Mouse (Mus musculus): ENCODE results near the gene Ovca2. TPM values are rescaled to one million over a fixed set of nuclear protein-coding genes. Genes with fewer than 3 reads are reported as not detected.

The Ovca2 gene
- total RNA-seq, 2 experiments from 2014 or later = 1.9 to 5.7 TPM

GRCm38 (mm10) chr11:75172151-75173094, 6.2 kb downstream of the Ovca2 start:
- ATAC-seq (replicated peaks; ENCODE audit: low FRiP score, poor library complexity, severe bottlenecking) = no peak

- no peak for ATAC-seq (replicated peaks; ENCODE audit: low FRiP score, poor library complexity, severe bottlenecking)
These were observed 7.3 kb downstream of the Ovca2 start for GRCm38 (mm10) chr11:75171186-75171865.

GRCm38 (mm10) chr11:75170136-75170751, 8.4 kb downstream of the Ovca2 start:
- peak; percentile 51 for ATAC-seq (replicated peaks; ENCODE audit: low FRiP score, poor library complexity, severe bottlenecking)

DNA sequence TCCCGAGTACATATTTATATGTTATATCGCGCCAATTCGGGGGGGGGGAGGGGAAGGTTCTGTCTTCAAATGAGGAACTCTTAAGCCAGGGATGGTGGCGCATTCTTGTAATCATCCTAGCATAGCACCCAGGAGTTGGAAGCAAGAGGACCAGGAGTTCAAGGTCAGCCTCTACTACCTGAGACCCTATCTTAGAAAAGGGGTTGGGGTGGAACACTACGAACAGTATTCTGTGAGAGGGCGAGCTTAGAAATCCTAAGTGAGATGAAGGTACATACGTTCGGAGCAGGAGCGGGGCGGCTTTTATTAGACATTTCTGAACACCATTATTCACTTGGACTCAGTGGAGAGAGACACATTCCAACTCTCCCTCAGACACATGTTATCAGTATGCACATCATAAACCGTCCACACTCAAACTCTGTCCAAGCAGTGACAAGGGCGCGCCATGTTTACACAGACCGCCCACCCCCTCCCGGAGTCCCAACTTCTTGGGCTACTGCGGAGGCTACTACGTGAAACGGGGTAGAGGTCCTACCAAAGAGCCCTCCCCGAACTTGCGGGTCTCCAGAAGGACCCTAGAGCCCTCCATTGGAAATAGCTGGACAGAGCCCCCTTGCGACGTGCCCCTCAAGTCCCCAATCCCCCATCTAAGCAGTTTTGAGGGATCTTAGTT, 9.1 kb downstream of the Ovca2 start, which contains the start of gene Hic1:
Gene Hic1, minus strand, starts transcription at position 115 of the 676 bp plus-strand sequence.
- no peak for ATAC-seq (replicated peaks; ENCODE audit: low FRiP score, poor library complexity, severe bottlenecking)

DNA sequence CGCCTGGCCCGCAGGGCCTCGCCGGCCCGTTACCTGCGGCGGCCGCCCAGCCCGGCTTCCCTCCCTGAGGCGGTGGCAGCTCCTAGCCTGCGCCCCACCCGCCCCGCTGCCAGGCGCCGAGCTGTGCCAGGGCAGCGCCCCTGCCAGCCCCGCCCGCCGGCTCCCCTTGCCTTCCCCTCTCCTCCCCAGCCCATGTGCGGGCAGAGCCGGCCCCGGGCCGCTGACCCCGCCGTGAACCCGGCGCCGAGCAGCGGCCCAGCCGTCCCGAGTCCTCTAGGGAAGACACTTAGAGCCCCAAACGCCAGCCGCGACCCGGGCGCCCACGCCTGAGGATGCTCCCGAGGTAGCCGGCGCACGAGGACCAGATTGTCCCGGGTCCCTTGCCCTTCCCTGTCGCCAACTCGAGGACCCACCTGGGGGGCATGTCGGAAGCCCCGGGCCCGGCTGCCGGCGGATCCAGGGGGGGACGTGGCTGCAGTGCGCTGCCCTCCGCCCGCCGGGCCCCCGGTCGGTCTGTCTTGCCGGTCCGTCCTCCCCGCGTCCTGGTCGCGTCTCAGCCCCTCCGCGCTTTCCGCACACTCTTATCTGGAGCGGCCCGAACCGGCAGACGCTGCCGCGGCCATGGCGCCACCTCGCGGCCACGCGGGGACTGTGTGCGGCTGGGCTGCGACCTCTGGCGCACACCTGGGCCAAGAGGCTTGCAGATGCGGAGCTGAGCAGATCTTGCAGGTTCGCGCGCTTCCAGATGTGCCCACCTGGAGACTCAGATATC, 9.9 kb downstream of the Ovca2 start:
- no peak for ATAC-seq (replicated peaks; ENCODE audit: low FRiP score, poor library complexity, severe bottlenecking)

DNA sequence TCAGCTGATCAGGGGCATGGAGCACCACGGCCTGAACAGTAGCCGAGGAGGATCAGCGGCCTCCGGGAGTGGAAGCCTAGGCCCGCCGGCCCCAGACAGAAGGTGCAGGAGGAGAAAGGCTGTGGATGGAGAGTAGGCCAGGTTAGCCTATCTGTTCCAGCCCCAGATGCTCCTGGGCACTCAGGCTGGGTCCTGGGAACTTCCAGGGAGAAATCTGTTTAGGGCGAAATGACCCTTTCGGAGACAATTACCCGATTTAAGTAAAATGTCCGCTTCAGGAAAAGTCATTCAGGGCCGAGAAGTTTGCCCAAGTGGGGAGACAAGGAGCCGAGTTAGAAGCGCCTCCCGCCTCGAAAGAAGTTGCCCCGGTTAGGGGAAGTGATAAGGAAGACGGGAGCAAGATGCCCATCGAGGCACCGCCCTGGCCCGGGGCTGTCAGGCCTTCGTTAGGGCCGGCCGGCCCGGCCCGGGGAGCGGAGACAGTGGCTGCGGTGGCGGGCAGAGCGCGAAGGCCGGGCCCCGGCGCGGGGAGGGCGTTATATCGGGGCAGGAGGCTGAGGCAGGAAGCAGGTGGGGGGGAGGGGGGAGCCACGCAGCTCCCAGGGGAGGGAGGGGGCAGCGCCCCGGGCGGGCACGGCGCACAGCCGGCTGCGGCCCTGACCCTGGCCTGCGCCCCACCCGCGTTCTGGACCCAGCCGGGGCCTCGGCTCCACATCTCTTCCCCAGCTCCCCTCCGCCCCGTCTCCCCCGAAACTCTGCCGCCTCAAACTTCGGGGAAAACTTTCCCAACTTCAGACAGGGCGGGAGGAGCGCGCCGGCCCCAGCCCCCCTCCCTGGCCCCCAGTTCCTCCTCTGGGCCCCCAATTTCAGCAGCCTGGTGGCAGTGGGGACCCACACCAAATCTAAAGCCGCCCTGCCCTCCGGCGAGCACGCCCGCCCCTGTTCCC, 10.7 kb downstream of the Ovca2 start:
- ATAC-seq (replicated peaks; ENCODE audit: low FRiP score, poor library complexity, severe bottlenecking) = no peak

GRCm38 (mm10) chr11:75166861-75167642, 11.6 kb downstream of the Ovca2 start:
- no peak for ATAC-seq (replicated peaks; ENCODE audit: low FRiP score, poor library complexity, severe bottlenecking)

GRCm38 (mm10) chr11:75166193-75166842, 12.3 kb downstream of the Ovca2 start:
- no peak for ATAC-seq (replicated peaks; ENCODE audit: low FRiP score, poor library complexity, severe bottlenecking)

GRCm38 (mm10) chr11:75165441-75166192, 13.0 kb downstream of the Ovca2 start:
- peak; percentile 56 for ATAC-seq (replicated peaks; ENCODE audit: low FRiP score, poor library complexity, severe bottlenecking)

DNA sequence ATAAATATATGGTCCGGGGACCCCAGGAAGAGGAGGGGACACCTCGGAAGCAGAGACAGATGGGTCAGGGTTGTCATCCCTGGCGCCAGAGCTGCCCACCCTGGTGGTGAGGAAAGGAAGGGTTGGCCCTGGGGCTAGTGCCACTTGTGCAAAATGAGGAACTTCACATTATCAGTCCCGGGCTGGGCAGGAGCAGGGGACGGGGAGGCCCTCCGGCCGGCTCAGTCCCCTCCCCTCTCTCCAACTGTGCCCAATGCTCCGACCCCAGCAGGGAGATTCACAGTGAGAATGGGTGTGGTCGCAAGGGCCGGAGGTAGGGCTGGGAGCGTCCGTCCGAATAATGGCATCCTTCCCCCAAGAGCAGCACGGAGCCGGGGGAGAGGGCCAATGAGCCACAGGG, 13.9 kb downstream of the Ovca2 start:
- ATAC-seq (replicated peaks; ENCODE audit: low FRiP score, poor library complexity, severe bottlenecking) = 0 out of 2 replicates have a peak, but pooled peaks have one; percentile 13

- no peak for ATAC-seq (replicated peaks; ENCODE audit: low FRiP score, poor library complexity, severe bottlenecking)
These were observed 14.6 kb downstream of the Ovca2 start for GRCm38 (mm10) chr11:75164051-75164450.

DNA sequence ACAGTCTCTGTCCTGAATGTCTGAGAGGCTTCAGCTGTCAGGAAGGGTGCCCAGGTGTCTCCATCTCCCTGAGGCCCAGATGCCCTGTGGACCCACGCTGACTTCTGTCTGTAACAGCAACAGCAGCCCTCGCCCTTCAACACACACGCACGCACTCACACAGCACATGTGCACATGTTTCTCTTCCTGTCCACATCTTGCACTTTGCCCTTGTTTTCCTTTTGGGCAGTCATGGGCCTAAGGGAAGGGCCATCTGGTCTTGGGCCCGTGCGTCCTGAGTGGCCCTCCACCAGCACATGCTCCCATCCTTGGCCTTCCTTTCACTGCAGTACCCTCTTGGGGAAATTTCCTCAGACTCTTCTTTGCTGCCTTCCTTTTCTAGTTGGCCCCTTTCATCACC, 15.3 kb downstream of the Ovca2 start:
- no peak for ATAC-seq (replicated peaks; ENCODE audit: low FRiP score, poor library complexity, severe bottlenecking)

GRCm38 (mm10) chr11:75162591-75163080, 16.0 kb downstream of the Ovca2 start:
- ATAC-seq (replicated peaks; ENCODE audit: low FRiP score, poor library complexity, severe bottlenecking) = no peak

DNA sequence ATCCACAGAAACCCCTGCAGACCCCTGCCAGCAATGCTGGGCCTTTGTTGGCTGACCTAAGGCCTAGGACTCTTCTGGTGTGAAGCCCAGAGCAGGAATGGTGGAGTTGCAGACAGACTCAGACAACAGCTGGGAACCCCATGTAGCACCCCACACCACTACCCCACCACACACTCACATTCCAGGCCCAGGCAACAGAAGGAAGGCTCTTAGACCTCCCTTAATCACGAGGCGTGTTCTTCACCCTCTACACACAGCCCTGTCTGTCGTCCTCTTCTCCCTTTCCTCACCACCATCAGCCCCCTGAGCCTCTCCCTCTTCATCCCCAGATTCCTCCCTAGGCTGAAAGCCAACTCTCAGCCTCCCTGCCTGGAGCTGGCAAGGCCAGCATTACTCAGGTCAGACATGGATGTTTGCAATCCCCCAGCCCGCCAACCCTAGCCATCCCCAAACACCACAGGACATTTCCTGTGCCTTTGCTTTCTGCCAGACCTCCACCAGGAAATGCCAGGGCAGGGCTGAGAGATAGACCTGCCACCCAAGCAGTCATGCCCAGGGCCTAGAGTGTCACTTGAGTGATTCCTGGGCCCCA, 17.1 kb downstream of the Ovca2 start:
- no peak for ATAC-seq (replicated peaks; ENCODE audit: low FRiP score, poor library complexity, severe bottlenecking)

GRCm38 (mm10) chr11:75160954-75161353, 17.7 kb downstream of the Ovca2 start:
- no peak for ATAC-seq (replicated peaks; ENCODE audit: low FRiP score, poor library complexity, severe bottlenecking)

DNA sequence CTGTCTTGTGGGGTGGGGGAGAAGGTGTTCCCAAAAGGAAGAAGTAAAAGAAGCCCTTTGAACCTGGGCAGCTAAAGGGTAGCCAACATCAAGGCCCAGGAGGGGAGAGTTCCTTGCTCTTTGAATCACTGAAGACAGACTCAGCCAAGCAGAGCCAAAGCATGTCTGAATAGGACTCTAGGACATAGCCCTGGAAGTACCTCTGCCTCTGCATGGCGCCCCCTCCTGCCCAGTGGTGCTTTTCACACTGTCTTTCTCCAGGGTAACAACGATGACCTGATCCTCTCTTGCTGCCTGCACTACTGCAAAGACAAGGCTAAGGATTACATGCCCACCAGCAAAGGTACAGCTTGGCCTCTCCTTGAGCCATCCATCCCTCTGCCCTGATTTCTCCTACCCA, 19.1 kb downstream of the Ovca2 start:
- 0 out of 2 replicates have a peak, but pooled peaks have one; percentile 22 for ATAC-seq (replicated peaks; ENCODE audit: low FRiP score, poor library complexity, severe bottlenecking)

All from erythroblast, adult 5-6 weeks (primary cell).